Mouse (Mus musculus) G1E-ER4 (cell line): ENCODE data around the gene Etv6. TPM values are rescaled to one million over a fixed set of nuclear protein-coding genes. Genes with fewer than 3 reads are reported as not detected.

Experiments used
- GATA1 ChIP-seq: IDR thresholded peaks from one replicate; pipeline ENCODE4 v1.8.0; 2012; ENCODE audit warnings: low read length, inconsistent platforms
- polyA plus RNA-seq: library from polyadenylated mRNA; stranded (reverse); fragments of >175 nt; gene quantifications from 2 replicates; pipeline ENCODE4 v1.2.3, GENCODE M21; 2012

Gene Etv6
- polyA plus RNA-seq, 1 experiment, result 103 TPM

- no peak for TF ChIP-seq GATA1
These were observed 24.5 kb downstream of the Etv6 start for GRCm38 (mm10) chr6:134060036-134060435.

GRCm38 (mm10) chr6:134060811-134061210, 25.3 kb downstream of the Etv6 start:
- TF ChIP-seq GATA1, result no peak

DNA sequence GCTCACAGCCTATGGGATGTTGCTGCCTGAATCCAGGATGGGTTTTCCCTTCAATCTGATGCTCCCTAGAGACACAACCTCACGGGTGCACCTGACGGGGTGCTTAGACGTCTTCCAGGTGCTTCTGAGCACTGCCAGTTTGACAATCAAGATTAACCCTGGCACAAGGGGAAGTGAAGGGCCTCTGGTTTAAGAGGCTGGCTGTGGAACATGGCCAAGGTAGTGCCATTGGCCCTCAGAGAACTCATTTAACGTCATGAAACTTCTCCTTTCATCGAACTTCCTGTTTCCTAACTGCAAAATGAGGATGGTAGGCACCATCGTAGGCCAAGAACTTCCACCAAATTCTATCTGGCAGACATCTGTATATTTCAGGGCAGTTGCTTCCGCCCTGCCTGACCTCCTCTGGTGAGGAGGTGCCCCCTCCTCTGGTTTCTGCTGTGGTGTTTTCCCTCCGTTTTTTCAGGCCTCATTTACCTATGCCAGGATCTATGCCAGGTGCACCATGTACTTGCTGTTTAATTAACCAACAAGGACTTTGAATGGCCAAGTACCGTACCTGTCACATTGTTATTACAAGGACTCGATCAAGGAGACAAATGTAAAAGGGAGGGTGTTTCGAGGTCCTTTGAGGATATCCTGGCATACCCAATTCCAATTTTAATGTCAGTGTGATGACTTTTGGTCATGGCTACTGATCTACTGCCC, 29.7 kb downstream of the Etv6 start:
- TF ChIP-seq GATA1, result no peak

DNA sequence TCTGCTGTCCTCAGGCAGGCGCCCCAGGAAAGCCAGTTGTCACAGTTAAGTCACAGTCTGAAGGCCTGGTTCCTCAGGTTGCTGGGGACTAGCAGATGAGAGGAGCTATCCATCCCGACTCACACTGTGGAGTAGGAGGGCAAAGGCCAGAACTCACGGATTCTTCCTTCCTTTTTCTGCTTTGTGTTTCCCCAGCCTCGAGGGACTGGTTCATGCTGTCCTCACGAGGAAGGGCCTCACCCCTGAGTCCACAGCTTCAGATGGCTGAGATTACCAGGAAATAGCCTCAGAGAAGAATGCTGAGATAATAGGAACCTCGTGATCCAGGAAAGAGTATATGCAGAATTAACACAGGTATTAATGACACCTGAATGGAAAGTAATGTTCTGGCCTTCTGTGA, 30.6 kb downstream of the Etv6 start:
- no peak for TF ChIP-seq GATA1

- no peak for TF ChIP-seq GATA1
These were observed 31.5 kb downstream of the Etv6 start for GRCm38 (mm10) chr6:134066996-134067395.

GRCm38 (mm10) chr6:134067536-134067935, 32.0 kb downstream of the Etv6 start:
- no peak for TF ChIP-seq GATA1

- TF ChIP-seq GATA1, result no peak
These were observed 36.9 kb downstream of the Etv6 start for GRCm38 (mm10) chr6:134072439-134072838.

GRCm38 (mm10) chr6:134072906-134073305, 37.4 kb downstream of the Etv6 start:
- TF ChIP-seq GATA1, result no peak

DNA sequence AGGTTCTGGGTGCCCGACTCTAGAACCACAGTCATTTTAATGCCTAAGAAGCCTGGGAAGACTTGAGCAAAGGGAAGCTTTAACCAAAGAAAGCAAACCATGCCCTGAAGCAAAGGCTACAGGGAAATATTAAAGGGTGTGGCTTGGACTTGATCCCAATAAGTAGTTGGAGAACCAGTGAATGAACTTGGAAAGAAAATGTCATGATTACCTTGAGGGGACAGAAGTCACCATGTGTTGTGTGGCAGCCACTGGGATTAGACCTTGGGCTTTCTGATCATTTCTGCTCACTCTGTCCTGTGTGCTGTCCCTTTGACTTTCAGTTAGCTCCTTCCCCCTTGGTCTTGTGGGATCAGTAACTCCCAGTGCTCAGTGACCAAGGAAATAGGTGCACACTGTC, 38.9 kb downstream of the Etv6 start:
- TF ChIP-seq GATA1, result no peak

- no peak for TF ChIP-seq GATA1
These were observed 39.5 kb downstream of the Etv6 start for GRCm38 (mm10) chr6:134075031-134075430.

DNA sequence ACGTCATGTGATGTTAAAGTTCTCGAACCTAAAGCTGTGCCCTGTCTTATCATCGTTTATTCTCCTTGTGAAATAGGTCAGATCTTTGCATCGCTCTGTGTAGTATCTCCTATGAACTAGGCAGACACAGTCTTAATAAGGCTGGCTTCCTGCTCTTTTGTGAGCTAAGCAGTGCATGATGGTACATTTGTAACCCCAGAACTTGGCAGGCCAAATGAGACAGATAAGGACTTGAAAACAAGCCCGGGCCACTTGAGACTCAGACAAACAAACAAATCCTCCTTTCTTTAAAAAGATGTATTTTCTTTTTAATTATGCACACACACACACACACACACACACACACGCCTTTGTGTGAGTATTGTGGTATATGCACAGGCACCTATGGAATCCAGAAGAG, 42.5 kb downstream of the Etv6 start:
- TF ChIP-seq GATA1, result no peak

GRCm38 (mm10) chr6:134079112-134079511, 43.6 kb downstream of the Etv6 start:
- no peak for TF ChIP-seq GATA1

DNA sequence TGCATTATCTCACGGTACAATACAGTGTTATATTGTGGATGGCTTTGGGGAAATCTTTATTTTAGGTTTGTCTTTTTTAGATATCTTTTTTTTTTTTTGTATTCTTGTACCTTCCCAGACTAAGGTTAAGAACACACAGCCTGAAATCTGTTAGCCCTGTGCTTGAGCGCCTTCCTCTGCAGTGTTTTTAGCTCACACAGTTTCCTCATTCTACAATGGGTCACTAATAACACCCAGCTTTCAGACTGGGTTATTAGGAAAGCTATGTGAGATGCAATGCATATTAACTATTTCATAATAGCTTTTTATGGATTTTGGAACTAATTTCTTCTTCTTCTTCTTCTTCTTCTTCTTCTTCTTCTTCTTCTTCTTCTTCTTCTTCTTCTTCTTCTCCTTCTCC, 44.1 kb downstream of the Etv6 start:
- TF ChIP-seq GATA1, result no peak

- TF ChIP-seq GATA1, result no peak
These were observed 45.4 kb downstream of the Etv6 start for GRCm38 (mm10) chr6:134080946-134081345.

- no peak for TF ChIP-seq GATA1
These were observed 46.9 kb downstream of the Etv6 start for GRCm38 (mm10) chr6:134082229-134082920.

DNA sequence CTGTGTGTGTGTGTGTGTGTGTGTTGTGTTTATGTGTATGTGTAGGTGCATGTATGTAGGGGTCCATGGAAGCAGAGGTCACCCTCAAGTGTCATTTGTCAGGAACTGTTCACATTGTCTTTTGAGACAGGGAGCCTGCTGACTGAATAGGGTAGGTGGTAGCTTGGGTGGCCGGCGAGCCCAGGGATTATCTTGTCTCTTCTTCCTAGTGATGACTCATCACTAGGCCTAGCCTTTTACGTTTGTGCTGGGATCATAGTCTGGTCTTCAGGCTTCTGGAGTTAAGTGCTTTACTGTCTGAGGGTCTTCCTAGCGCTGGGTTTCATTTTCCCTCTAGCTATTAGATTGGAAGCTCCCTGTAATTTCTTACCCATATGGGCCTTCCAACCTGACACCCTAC, 47.9 kb downstream of the Etv6 start:
- no peak for TF ChIP-seq GATA1

- no peak for TF ChIP-seq GATA1
These were observed 50.9 kb downstream of the Etv6 start for GRCm38 (mm10) chr6:134086351-134086750.
